Mouse (Mus musculus) forebrain, embryonic 12.5 days (tissue): ENCODE results near the gene Eng. TPM values are rescaled to one million over a fixed set of nuclear protein-coding genes. Genes with fewer than 3 reads are reported as not detected.

ENCODE experiments used
- ATAC-seq: fragments of 200-750 bp; cut with Nextera tagmentation; 2 replicates; pipeline ENCODE4 v1.8.0; 2017; ENCODE audit warnings: moderate TSS enrichment; ENCODE audit not compliant: low FRiP score
- H3K27ac ChIP-seq: fragments of 300-500 bp; sonication (generic); 2 replicates; pipeline ENCODE4 v1.5.1; 2016; ENCODE audit warnings: mild to moderate bottlenecking
- H3K27me3 ChIP-seq: fragments of 300-500 bp; sonication (generic); 2 replicates; pipeline ENCODE4 v1.6.1; 2016; ENCODE audit warnings: mild to moderate bottlenecking
- H3K36me3 ChIP-seq: fragments of 300-500 bp; sonication (generic); replicated peaks from 2 replicates; pipeline ENCODE4 v1.6.1; 2016; ENCODE audit warnings: mild to moderate bottlenecking
- H3K4me1 ChIP-seq: fragments of 300-500 bp; sonication (generic); 2 replicates; pipeline ENCODE4 v1.6.1; 2016
- H3K4me2 ChIP-seq: fragments of 300-500 bp; sonication (generic); 2 replicates; pipeline ENCODE4 v1.6.1; 2016; ENCODE audit warnings: mild to moderate bottlenecking, moderate library complexity
- H3K4me3 ChIP-seq: fragments of 300-500 bp; sonication (generic); replicated peaks from 2 replicates; pipeline ENCODE4 v1.5.1; 2016; ENCODE audit warnings: mild to moderate bottlenecking
- H3K9ac ChIP-seq: fragments of 300-500 bp; sonication (generic); 2 replicates; pipeline ENCODE4 v1.6.1; 2016; ENCODE audit warnings: mild to moderate bottlenecking
- H3K9me3 ChIP-seq: fragments of 300-500 bp; sonication (generic); 2 replicates; pipeline ENCODE4 v1.6.1; 2016
- WGBS: fragments of 180-500 bp; shearing (Covaris S2); methylation state at CpG from one replicate; pipeline ENCODE4 v1.1.7; 2016; 5-methylcytosine and 5-hydroxymethylcytosine counted together
- microRNA counts: library from miRNA; unstranded; fragments of <30 nt; microRNA quantifications from one replicate; lab custom pipeline; 2017
- microRNA-seq: library from miRNA; unstranded; fragments of <30 nt; microRNA quantifications from one replicate; pipeline ENCODE4, GENCODE M21; 2017
- polyA plus RNA-seq: library from polyadenylated mRNA; unstranded; fragments of >200 nt; fragmentation: Nextera tagmentation; extraction: Ambion mirVana; gene quantifications from 2 replicates; pipeline ENCODE4 v1.2.1, GENCODE M21; 2016

Gene Eng
- polyA plus RNA-seq, 1 experiment from 2014 or later: 21.0 TPM

GRCm38 (mm10) chr2:32722046-32722445 is 75.7 kb downstream of the Eng start:
- no peak for ATAC-seq
- Histone ChIP-seq H3K4me1 (peaks cover 16% of the 10 kb centered on the region), H3K4me3 (no peak overlapping the region), H3K9me3 (no peaks in the 10 kb centered on the region), H3K4me2 (no peak overlapping the region), H3K27me3 (no peaks in the 10 kb centered on the region), H3K27ac (no peak overlapping the region), H3K36me3 (no peaks in the 10 kb centered on the region), H3K9ac (no peak overlapping the region)
- 56% methylated on average over 6 of the region's 6 CpGs for WGBS

GRCm38 (mm10) chr2:32722581-32722980 is 76.2 kb downstream of the Eng start:
- H3K4me2 ChIP-seq: no peak overlapping the region
- H3K4me3 ChIP-seq: no peak overlapping the region
- H3K9ac ChIP-seq: no peak overlapping the region
- peaks cover 21% of the 10 kb centered on the region for H3K4me1 ChIP-seq
- H3K9me3 ChIP-seq: no peaks in the 10 kb centered on the region
- 77% methylated on average over 3 of the region's 3 CpGs for WGBS
- H3K36me3 ChIP-seq: no peaks in the 10 kb centered on the region
- no peak overlapping the region for H3K27ac ChIP-seq
- no peaks in the 10 kb centered on the region for H3K27me3 ChIP-seq
- no peak for ATAC-seq

- Histone ChIP-seq H3K4me2 (no peak overlapping the region), H3K27ac (no peak overlapping the region), H3K4me3 (no peak overlapping the region), H3K27me3 (0 out of 2 replicates have a peak, but pooled peaks cover 5% of the 10 kb centered on the region), H3K9ac (no peak overlapping the region), H3K36me3 (no peaks in the 10 kb centered on the region), H3K9me3 (no peaks in the 10 kb centered on the region), H3K4me1 (peaks cover 15% of the 10 kb centered on the region)
- 75% methylated on average over 4 of the region's 4 CpGs for WGBS
- no peak for ATAC-seq
These were observed 77.8 kb downstream of the Eng start for GRCm38 (mm10) chr2:32724149-32724548.

GRCm38 (mm10) chr2:32724832-32725790 is 78.7 kb downstream of the Eng start:
- H3K4me1 ChIP-seq: peaks cover 13% of the 10 kb centered on the region
- H3K4me2 ChIP-seq: no peak overlapping the region
- no peaks in the 10 kb centered on the region for H3K9me3 ChIP-seq
- no peak overlapping the region for H3K27ac ChIP-seq
- 85% methylated on average over 16 of the region's 16 CpGs for WGBS
- no peaks in the 10 kb centered on the region for H3K36me3 ChIP-seq
- 0 out of 2 replicates have a peak, but pooled peaks cover 5% of the 10 kb centered on the region for H3K27me3 ChIP-seq
- H3K9ac ChIP-seq: no peak overlapping the region
- ATAC-seq: no peak
- no peak overlapping the region for H3K4me3 ChIP-seq

- H3K9me3 ChIP-seq: no peaks in the 10 kb centered on the region
- no peak overlapping the region for H3K27ac ChIP-seq
- peaks cover 8% of the 10 kb centered on the region for H3K4me1 ChIP-seq
- ATAC-seq: peak; percentile 96
- H3K4me3 ChIP-seq: peak overlapping the region; percentile 24
- H3K27me3 ChIP-seq: peaks cover 10% of the 10 kb centered on the region; the same call in 1 of the 2 replicates
- H3K4me2 ChIP-seq: peak overlapping the region; percentile 50
- under 1% methylated on average over 16 of the region's 16 CpGs for WGBS
- H3K36me3 ChIP-seq: no peaks in the 10 kb centered on the region
- 0 out of 2 replicates have a peak overlapping the region, but pooled peaks have one; percentile 22 for H3K9ac ChIP-seq
These were observed 81.0 kb downstream of the Eng start for GRCm38 (mm10) chr2:32727435-32727834.

GRCm38 (mm10) chr2:32728463-32728862 is 82.1 kb downstream of the Eng start:
- 66% methylated on average over 7 of the region's 7 CpGs for WGBS
- Histone ChIP-seq H3K27ac (peak overlapping the region; percentile 38; the same call in 1 of the 2 replicates), H3K27me3 (peaks cover 10% of the 10 kb centered on the region; the same call in 1 of the 2 replicates), H3K4me1 (peaks cover 8% of the 10 kb centered on the region), H3K4me2 (peak overlapping the region; percentile 50; the same call in 1 of the 2 replicates), H3K9ac (0 out of 2 replicates have a peak overlapping the region, but pooled peaks have one; percentile 29), H3K4me3 (no peak overlapping the region), H3K9me3 (no peaks in the 10 kb centered on the region), H3K36me3 (no peaks in the 10 kb centered on the region)
- ATAC-seq: no peak

GRCm38 (mm10) chr2:32729547-32729946 is 83.2 kb downstream of the Eng start:
- no peak for ATAC-seq
- H3K4me1 ChIP-seq: peaks cover 11% of the 10 kb centered on the region
- no peak overlapping the region for H3K4me3 ChIP-seq
- no peaks in the 10 kb centered on the region for H3K36me3 ChIP-seq
- H3K4me2 ChIP-seq: no peak overlapping the region
- no peak overlapping the region for H3K9ac ChIP-seq
- peaks cover 10% of the 10 kb centered on the region; the same call in 1 of the 2 replicates for H3K27me3 ChIP-seq
- 78% methylated on average over 4 of the region's 4 CpGs for WGBS
- H3K9me3 ChIP-seq: no peaks in the 10 kb centered on the region
- no peak overlapping the region for H3K27ac ChIP-seq

- Histone ChIP-seq H3K4me2 (no peak overlapping the region), H3K36me3 (no peaks in the 10 kb centered on the region), H3K27ac (0 out of 2 replicates have a peak overlapping the region, but pooled peaks have one; percentile 42), H3K27me3 (peaks cover 10% of the 10 kb centered on the region; the same call in 1 of the 2 replicates), H3K9me3 (no peaks in the 10 kb centered on the region), H3K4me3 (no peak overlapping the region), H3K9ac (no peak overlapping the region), H3K4me1 (peaks cover 12% of the 10 kb centered on the region)
- ATAC-seq: no peak
- WGBS: 70% methylated on average over 11 of the region's 11 CpGs
These were observed 84.5 kb downstream of the Eng start for GRCm38 (mm10) chr2:32730854-32731253.

- Histone ChIP-seq H3K36me3 (no peaks in the 10 kb centered on the region), H3K4me1 (peaks cover 12% of the 10 kb centered on the region), H3K9ac (no peak overlapping the region), H3K27ac (no peak overlapping the region), H3K27me3 (peaks cover 16% of the 10 kb centered on the region), H3K4me2 (no peak overlapping the region), H3K9me3 (no peaks in the 10 kb centered on the region), H3K4me3 (no peak overlapping the region)
- no peak for ATAC-seq
- WGBS: 80% methylated on average over 4 of the region's 4 CpGs
These were observed 85.5 kb downstream of the Eng start for GRCm38 (mm10) chr2:32731911-32732310.

MicroRNAs encoded within 50 kb of the gene (microRNA counts, 519-probe panel; counts per million panel counts)
- microRNA mmu-miR-1954 (lab: Ali Mortazavi, UCI): not detected
- microRNA mmu-miR-2861 (lab: Ali Mortazavi, UCI): not detected

Small RNAs within 50 kb of the gene (microRNA-seq; reads per million reads assigned to microRNA genes)
- gene Gm47291: not detected
- not detected for gene Mir1954
- not detected for gene Mir2861
- not detected for gene Mir3960
- gene Mir8093: 0.73 reads per million

Other genes starting within 250 kb of the Eng start
- gene Naif1, start 196.1 kb upstream of the Eng start, polyA plus RNA-seq: 6.1 and 6.2 TPM in 2 replicates
- gene Slc25a25, start 195.2 kb upstream of the Eng start, polyA plus RNA-seq: 38.8 and 39.9 TPM in 2 replicates
- 8.7 and 9.6 TPM in 2 replicates for gene Fam102a, start 111.3 kb upstream of the Eng start, polyA plus RNA-seq
- 106 and 110 TPM in 2 replicates for gene Dpm2, start 75.7 kb upstream of the Eng start, polyA plus RNA-seq
- gene Pip5kl1, start 71.8 kb upstream of the Eng start, polyA plus RNA-seq: 2.6 and 3.1 TPM in 2 replicates
- 0.19 TPM in 1 of 2 replicates, not detected in the other for gene 9430097D07Rik, start 70.9 kb upstream of the Eng start, polyA plus RNA-seq
- 15.1 and 17.0 TPM in 2 replicates for gene St6galnac4, start 59.5 kb upstream of the Eng start, polyA plus RNA-seq
- gene St6galnac6, start 46.9 kb upstream of the Eng start, polyA plus RNA-seq: 11.6 and 11.7 TPM in 2 replicates
- 27.0 and 32.1 TPM in 2 replicates for gene Ak1, start 24.8 kb upstream of the Eng start, polyA plus RNA-seq
- gene Fpgs, start 57.5 kb downstream of the Eng start, polyA plus RNA-seq: 16.4 and 19.6 TPM in 2 replicates
- gene Cdk9, start 66.5 kb downstream of the Eng start, polyA plus RNA-seq: 105 and 110 TPM in 2 replicates
- gene Sh2d3c, start 74.5 kb downstream of the Eng start, polyA plus RNA-seq: 30.1 and 35.1 TPM in 2 replicates
- 1.9 and 2.1 TPM in 2 replicates for gene 6330409D20Rik, start 94.4 kb downstream of the Eng start, polyA plus RNA-seq
- gene Tor2a, start 110.6 kb downstream of the Eng start, polyA plus RNA-seq: 53.3 and 57.0 TPM in 2 replicates
- 0.46 and 0.67 TPM in 2 replicates for gene Ttc16, start 129.0 kb downstream of the Eng start, polyA plus RNA-seq
- 3.9 and 5.3 TPM in 2 replicates for gene Ptrh1, start 129.2 kb downstream of the Eng start, polyA plus RNA-seq
- 0.15 and 0.45 TPM in 2 replicates for gene Cfap157, start 137.8 kb downstream of the Eng start, polyA plus RNA-seq
- 68.5 and 73.5 TPM in 2 replicates for gene Stxbp1, start 200.7 kb downstream of the Eng start, polyA plus RNA-seq
- 24.6 and 27.3 TPM in 2 replicates for gene Fam129b, start 229.5 kb downstream of the Eng start, polyA plus RNA-seq